ENCODE assay signal across 14 mouse cellular contexts in genomic region chr8:26226612-26227528, GRCm38 (mm10).
DNase-seq lines count a peak whose midpoint lies in the region; ATAC-seq and TF ChIP-seq lines count a peak whose summit lies in the region.
"Had no signal": no experiment of that assay in that cellular context is flagged by ENCODE, and none has a peak within 500 bp of the region (broad histone marks: within the 10 kb centered on the region; RNA-seq: fewer than 3 reads in every experiment).

No protein-coding gene starts in this region.

- peaks cover 13% of the 10 kb centered on the region; the same call in 1 of the 2 replicates for H3K4me1 ChIP-seq in hindbrain, embryonic 10.5 days (replicated peaks)
- H3K4me1 ChIP-seq in hindbrain, postnatal 0 days (ENCODE audit: insufficient read depth, low read length): no peaks in the 10 kb centered on the region
- H3K4me1 ChIP-seq in embryonic facial prominence, embryonic 12.5 days: peaks cover 13% of the 10 kb centered on the region
- H3K4me1 ChIP-seq in limb, embryonic 15.5 days: peaks cover 12% of the 10 kb centered on the region
- no peaks in the 10 kb centered on the region for H3K4me1 ChIP-seq in lung, adult 2 months (ENCODE audit: control insufficient read depth, insufficient read depth, low read length)
- no peaks in the 10 kb centered on the region for H3K4me1 ChIP-seq in lung, postnatal 0 days (ENCODE audit: insufficient read depth, low read depth, low read length)
- H3K4me1 ChIP-seq: midbrain, embryonic 12.5 days; stomach, embryonic 15.5 days had no signal

- no peak overlapping the region for H3K27ac ChIP-seq in hindbrain, embryonic 10.5 days
- no peak overlapping the region for H3K27ac ChIP-seq in hindbrain, postnatal 0 days
- 0 out of 2 replicates have a peak overlapping the region, but pooled peaks have one; percentile 27 for H3K27ac ChIP-seq in embryonic facial prominence, embryonic 12.5 days
- H3K27ac ChIP-seq in limb, embryonic 15.5 days: no peak overlapping the region
- H3K27ac ChIP-seq in lung, postnatal 0 days (ENCODE audit: low read length): no peak overlapping the region
- H3K27ac ChIP-seq: midbrain, embryonic 12.5 days; stomach, embryonic 15.5 days had no signal

- no peaks in the 10 kb centered on the region for H3K36me3 ChIP-seq in hindbrain, embryonic 10.5 days
- H3K36me3 ChIP-seq in hindbrain, postnatal 0 days (ENCODE audit: insufficient read depth, low read length): no peaks in the 10 kb centered on the region
- H3K36me3 ChIP-seq in embryonic facial prominence, embryonic 12.5 days: no peaks in the 10 kb centered on the region
- H3K36me3 ChIP-seq in limb, embryonic 15.5 days: no peaks in the 10 kb centered on the region
- no peaks in the 10 kb centered on the region for H3K36me3 ChIP-seq in lung, postnatal 0 days (ENCODE audit: insufficient read depth, low read length)
- H3K36me3 ChIP-seq: midbrain, embryonic 12.5 days; stomach, embryonic 15.5 days had no signal

- no peak for TF ChIP-seq EP300 in lung, postnatal 0 days (IDR thresholded peaks at IDR 0.05)

- H3K9me3 ChIP-seq in hindbrain, embryonic 10.5 days: no peaks in the 10 kb centered on the region
- H3K9me3 ChIP-seq in hindbrain, postnatal 0 days (ENCODE audit: low read length): no peaks in the 10 kb centered on the region
- H3K9me3 ChIP-seq in embryonic facial prominence, embryonic 12.5 days: no peaks in the 10 kb centered on the region
- H3K9me3 ChIP-seq in limb, embryonic 15.5 days: no peaks in the 10 kb centered on the region
- no peaks in the 10 kb centered on the region for H3K9me3 ChIP-seq in lung, postnatal 0 days (ENCODE audit: low read length)
- H3K9me3 ChIP-seq: midbrain, embryonic 12.5 days; stomach, embryonic 15.5 days had no signal

- no peaks in the 10 kb centered on the region for H3K27me3 ChIP-seq in hindbrain, embryonic 10.5 days (ENCODE audit: insufficient read depth, poor library complexity, severe bottlenecking)
- H3K27me3 ChIP-seq in hindbrain, postnatal 0 days (ENCODE audit: insufficient read depth, low read length): no peaks in the 10 kb centered on the region
- 0 out of 2 replicates have a peak, but pooled peaks cover 3% of the 10 kb centered on the region for H3K27me3 ChIP-seq in embryonic facial prominence, embryonic 12.5 days
- H3K27me3 ChIP-seq in limb, embryonic 15.5 days: no peaks in the 10 kb centered on the region
- no peaks in the 10 kb centered on the region for H3K27me3 ChIP-seq in lung, postnatal 0 days (replicated peaks; ENCODE audit: insufficient read depth, low read length)
- H3K27me3 ChIP-seq: midbrain, embryonic 12.5 days; stomach, embryonic 15.5 days had no signal

- intact Hi-C loops in gastrocnemius, postnatal 14 days (cut with DNase I; ENCODE audit: low total_unique reads): no loop called here

- H3K9ac ChIP-seq in hindbrain, postnatal 0 days (replicated peaks; ENCODE audit: low read length): no peak overlapping the region
- H3K9ac ChIP-seq in embryonic facial prominence, embryonic 12.5 days: 0 out of 2 replicates have a peak overlapping the region, but pooled peaks have one; percentile 3
- no peak overlapping the region for H3K9ac ChIP-seq in limb, embryonic 15.5 days
- no peak overlapping the region for H3K9ac ChIP-seq in lung, postnatal 0 days (replicated peaks; ENCODE audit: low read depth)
- H3K9ac ChIP-seq: midbrain, embryonic 12.5 days; stomach, embryonic 15.5 days had no signal

- DNase-seq in hindbrain, embryonic 10.5 days (ENCODE audit: low spot score): peak; percentile 20
- DNase-seq in hindbrain, postnatal 0 days (ENCODE audit: low spot score): no peak
- DNase-seq in embryo, embryonic 10 days (ENCODE audit: low spot score): peak; percentile 75
- no peak for DNase-seq in gastrocnemius, postnatal 14 days
- DNase-seq in lung, adult 2 months: no peak
- no peak for DNase-seq in lung, postnatal 0 days (ENCODE audit: low spot score)
- DNase-seq: liver; lung, postnatal 10 days had no signal

- H3K4me2 ChIP-seq in hindbrain, postnatal 0 days (ENCODE audit: low read depth, low read length): no peak overlapping the region
- H3K4me2 ChIP-seq in embryonic facial prominence, embryonic 12.5 days (replicated peaks): peak overlapping the region; percentile 35
- H3K4me2 ChIP-seq in limb, embryonic 15.5 days: peak overlapping the region; percentile 35
- no peak overlapping the region for H3K4me2 ChIP-seq in lung, postnatal 0 days (replicated peaks; ENCODE audit: low read depth, low read length)
- H3K4me2 ChIP-seq: midbrain, embryonic 12.5 days; stomach, embryonic 15.5 days had no signal

- TF ChIP-seq CTCF in hindbrain, postnatal 0 days (IDR thresholded peaks at IDR 0.05; ENCODE audit: low read depth): no peak
- no peak for TF ChIP-seq CTCF in lung, adult 2 months (IDR thresholded peaks at IDR 0.05; ENCODE audit: insufficient read depth, low read length)
- TF ChIP-seq CTCF in lung, postnatal 0 days (IDR thresholded peaks at IDR 0.05): no peak

- no peak for ATAC-seq in hindbrain, postnatal 0 days
- peak; percentile 69; the same call in 1 of the 2 replicates for ATAC-seq in embryonic facial prominence, embryonic 12.5 days (ENCODE audit: insufficient number of reproducible peaks, insufficient read depth, low FRiP score, low TSS enrichment)
- no peak for ATAC-seq in limb, embryonic 15.5 days (ENCODE audit: insufficient number of reproducible peaks, low FRiP score, low TSS enrichment, low read depth)
- no peak for ATAC-seq in lung, postnatal 0 days
- ATAC-seq: hindbrain, embryonic 16.5 days had no signal

- no peak for TF ChIP-seq POLR2A in lung, adult 2 months (IDR thresholded peaks at IDR 0.05; ENCODE audit: borderline replicate concordance, extremely low read depth, low read depth, low read length)

- H3K4me3 ChIP-seq in hindbrain, embryonic 10.5 days: no peak overlapping the region
- no peak overlapping the region for H3K4me3 ChIP-seq in hindbrain, postnatal 0 days (ENCODE audit: low read length)
- no peak overlapping the region for H3K4me3 ChIP-seq in embryonic facial prominence, embryonic 12.5 days
- H3K4me3 ChIP-seq in limb, embryonic 15.5 days: peak overlapping the region; percentile 13; the same call in 1 of the 2 replicates
- H3K4me3 ChIP-seq in lung, adult 2 months (replicated peaks; ENCODE audit: extremely low read depth, low read depth, low read length): no peak overlapping the region
- H3K4me3 ChIP-seq in lung, postnatal 0 days (ENCODE audit: low read depth, low read length): no peak overlapping the region
- H3K4me3 ChIP-seq: erythroblast, embryonic 14.5 days; midbrain, embryonic 12.5 days; stomach, embryonic 15.5 days had no signal

- 64% methylated on average over 30 of the region's 30 CpGs for WGBS in hindbrain, embryonic 10.5 days
- 71% methylated on average over 30 of the region's 30 CpGs for WGBS in hindbrain, postnatal 0 days
- WGBS in embryonic facial prominence, embryonic 12.5 days: 23% methylated on average over 30 of the region's 30 CpGs
- WGBS in limb, embryonic 15.5 days: 25% methylated on average over 30 of the region's 30 CpGs
- 49% methylated on average over 30 of the region's 30 CpGs for WGBS in lung, adult 2 months
- WGBS in lung, postnatal 0 days: 42% methylated on average over 30 of the region's 30 CpGs

Comparison
In these comparisons a context has a peak if more than half of its experiments do, and no peak if none do; other contexts are left out.
1. DNase-seq: peak in hindbrain, embryonic 10.5 days (single experiment) and embryo, embryonic 10 days (single experiment); none in hindbrain, postnatal 0 days (single experiment), gastrocnemius, postnatal 14 days (single experiment), lung, adult 2 months (single experiment) and lung, postnatal 0 days (single experiment).
2. H3K4me2 ChIP-seq: peak in embryonic facial prominence, embryonic 12.5 days (single experiment) and limb, embryonic 15.5 days (single experiment); none in hindbrain, postnatal 0 days (single experiment) and lung, postnatal 0 days (single experiment).